Mouse (Mus musculus) bone marrow macrophage, adult 2 months (primary cell): ENCODE measurements around the gene Lss. TPM values are rescaled to one million over a fixed set of nuclear protein-coding genes. Genes with fewer than 3 reads are reported as not detected.

ENCODE experiments used
- H3K27ac ChIP-seq: 2 replicates; pipeline ENCODE4 v1.5.1; 2012; ENCODE audit warnings: low read depth, low read length; ENCODE audit not compliant: insufficient read depth
- H3K4me1 ChIP-seq: 2 replicates; pipeline ENCODE4 v1.6.1; 2012; ENCODE audit warnings: low read length; ENCODE audit not compliant: control insufficient read depth, insufficient read depth
- H3K4me3 ChIP-seq: 2 replicates; pipeline ENCODE4 v1.5.1; 2012; ENCODE audit warnings: mild to moderate bottlenecking, low read length, moderate library complexity; ENCODE audit not compliant: insufficient read depth
- CTCF ChIP-seq: IDR thresholded peaks from 2 replicates; pipeline ENCODE4 v1.5.1; 2012; ENCODE audit warnings: low read depth, mild to moderate bottlenecking, low read length, moderate library complexity
- POLR2A ChIP-seq: IDR thresholded peaks from 2 replicates; pipeline ENCODE4 v1.6.1; 2012; ENCODE audit warnings: mild to moderate bottlenecking, low read depth, low read length, borderline replicate concordance
- polyA plus RNA-seq: library from polyadenylated mRNA; stranded (reverse); fragments of >200 nt; gene quantifications from 2 replicates; pipeline ENCODE4 v1.2.4, GENCODE M21; 2012; ENCODE audit not compliant: missing spikeins, insufficient read depth, insufficient read length

Lss gene
- polyA plus RNA-seq, 1 experiment, result 11.0 TPM

DNA sequence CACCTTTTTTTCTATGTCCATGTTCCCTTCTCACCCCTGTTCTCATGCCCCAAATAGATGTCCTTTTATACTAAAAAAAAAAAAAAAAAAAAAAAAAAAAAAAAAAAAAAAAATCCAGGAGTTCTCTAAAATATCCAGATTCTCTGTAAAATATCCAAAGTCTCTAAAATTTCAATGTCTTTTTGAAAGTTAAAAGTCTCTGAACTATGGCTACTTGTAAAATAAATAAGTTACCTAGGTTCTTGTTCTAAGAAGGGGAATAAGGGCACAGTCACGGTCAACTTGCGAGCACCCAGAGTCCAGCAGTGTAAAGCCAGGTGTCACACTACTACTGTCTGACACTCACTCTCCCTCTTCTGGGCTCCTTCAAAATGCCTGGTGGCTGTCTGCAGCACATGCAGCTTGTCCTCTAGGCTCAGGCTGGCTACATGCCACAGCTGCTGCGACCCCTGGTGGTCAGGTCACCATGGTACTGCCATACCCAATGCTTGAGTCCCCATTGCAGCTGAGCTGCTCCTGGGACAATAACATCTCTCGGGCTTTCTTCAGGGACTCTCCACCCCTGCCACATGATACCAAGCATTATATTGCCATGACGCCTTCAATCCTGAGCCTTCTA is 18.3 kb upstream of the Lss start:
- H3K27ac ChIP-seq, result no peak overlapping the region
- H3K4me1 ChIP-seq, result peaks cover 6% of the 10 kb centered on the region
- H3K4me3 ChIP-seq, result no peak overlapping the region
- TF ChIP-seq POLR2A, result no peak
- TF ChIP-seq CTCF, result peak; percentile 64

DNA sequence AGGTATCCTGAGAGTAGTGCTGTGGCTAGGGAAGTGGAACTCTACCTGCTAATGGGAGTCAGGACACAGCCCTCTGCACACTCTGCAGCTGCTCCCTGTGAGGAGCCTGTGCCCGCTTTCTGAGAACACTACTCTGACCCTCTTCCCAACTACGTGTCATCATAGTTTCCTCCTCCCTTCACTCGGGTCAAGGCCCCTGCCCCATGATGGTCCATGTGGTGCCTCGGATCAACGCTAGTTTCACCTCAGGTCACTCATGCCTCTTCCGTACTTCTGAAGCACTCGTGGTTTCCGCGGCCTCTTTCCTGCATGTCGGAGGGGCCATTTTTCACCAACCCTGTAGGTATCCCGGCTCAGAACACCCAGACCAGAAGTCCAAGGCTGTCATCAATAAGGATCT is 466 bp upstream of the Lss start:
- Histone ChIP-seq H3K4me1 (peaks cover 13% of the 10 kb centered on the region; the same call in 1 of the 2 replicates), H3K4me3 (peak overlapping the region; percentile 75), H3K27ac (no peak overlapping the region)
- no peak for TF ChIP-seq CTCF
- no peak for TF ChIP-seq POLR2A

DNA sequence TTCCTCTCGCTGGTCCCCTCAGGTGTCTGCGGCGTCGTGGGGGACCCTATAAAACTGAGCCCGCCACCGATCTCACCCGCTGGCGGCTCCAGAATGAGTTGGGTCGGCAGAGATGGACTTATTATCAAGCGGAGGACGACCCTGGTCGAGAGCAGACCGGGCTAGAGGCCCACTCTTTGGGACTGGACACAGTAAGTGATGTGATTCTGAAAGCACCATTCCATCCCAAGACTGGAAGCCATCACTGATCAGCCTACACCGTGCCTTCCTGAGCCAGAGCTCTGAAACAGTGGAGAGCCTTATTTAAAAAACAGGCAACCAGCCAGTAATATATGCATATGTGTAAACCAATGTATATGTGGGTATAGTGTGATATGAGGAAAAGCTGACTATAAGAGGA is 440 bp downstream of the Lss start:
- Histone ChIP-seq H3K27ac (peak overlapping the region; percentile 56), H3K4me3 (peak overlapping the region; percentile 96), H3K4me1 (peaks cover 13% of the 10 kb centered on the region; the same call in 1 of the 2 replicates)
- TF ChIP-seq CTCF (no peak), POLR2A (no peak)

DNA sequence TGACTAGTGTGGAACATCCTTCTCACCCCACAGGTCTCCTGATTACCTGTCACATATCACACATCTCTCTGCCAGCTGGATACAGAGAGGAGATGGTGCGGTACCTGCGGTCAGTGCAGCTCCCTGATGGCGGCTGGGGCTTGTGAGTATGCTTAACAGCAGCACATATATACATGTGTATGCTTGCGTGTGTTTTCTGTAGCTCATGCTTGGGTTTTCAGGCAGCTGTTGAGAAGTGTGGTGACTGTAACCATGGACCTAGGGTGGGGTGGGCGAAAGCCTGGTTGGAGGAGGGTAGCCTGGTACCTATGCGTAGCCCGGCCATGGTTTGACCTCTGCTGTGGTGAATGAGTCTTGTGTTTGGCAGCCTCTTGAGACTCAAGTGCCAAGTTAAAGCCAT is 4.1 kb downstream of the Lss start:
- Histone ChIP-seq H3K27ac (no peak overlapping the region), H3K4me3 (no peak overlapping the region), H3K4me1 (peaks cover 11% of the 10 kb centered on the region; the same call in 1 of the 2 replicates)
- TF ChIP-seq CTCF (no peak), POLR2A (no peak)

DNA sequence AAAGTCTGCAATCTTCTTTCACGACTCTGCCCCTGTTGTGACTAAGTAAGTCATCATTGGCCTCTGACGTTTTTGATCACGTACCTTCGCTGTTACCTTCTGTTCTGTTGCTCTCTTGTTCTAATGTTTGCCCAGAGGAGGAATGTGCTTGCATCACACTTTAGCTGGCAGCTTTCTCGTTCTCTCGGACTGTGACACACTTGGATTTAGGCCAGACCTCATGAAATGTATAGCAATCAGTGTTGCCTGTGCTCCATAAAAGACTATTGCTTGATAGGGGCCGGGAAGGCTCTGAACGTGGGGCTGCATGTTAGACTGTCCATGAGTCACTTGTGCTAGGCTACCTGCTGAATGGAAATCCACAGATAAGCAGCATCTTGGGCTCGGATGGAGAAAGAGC is 6.2 kb downstream of the Lss start:
- H3K4me1 ChIP-seq, result peaks cover 12% of the 10 kb centered on the region
- no peak for TF ChIP-seq CTCF
- no peak for TF ChIP-seq POLR2A
- H3K27ac ChIP-seq, result no peak overlapping the region

DNA sequence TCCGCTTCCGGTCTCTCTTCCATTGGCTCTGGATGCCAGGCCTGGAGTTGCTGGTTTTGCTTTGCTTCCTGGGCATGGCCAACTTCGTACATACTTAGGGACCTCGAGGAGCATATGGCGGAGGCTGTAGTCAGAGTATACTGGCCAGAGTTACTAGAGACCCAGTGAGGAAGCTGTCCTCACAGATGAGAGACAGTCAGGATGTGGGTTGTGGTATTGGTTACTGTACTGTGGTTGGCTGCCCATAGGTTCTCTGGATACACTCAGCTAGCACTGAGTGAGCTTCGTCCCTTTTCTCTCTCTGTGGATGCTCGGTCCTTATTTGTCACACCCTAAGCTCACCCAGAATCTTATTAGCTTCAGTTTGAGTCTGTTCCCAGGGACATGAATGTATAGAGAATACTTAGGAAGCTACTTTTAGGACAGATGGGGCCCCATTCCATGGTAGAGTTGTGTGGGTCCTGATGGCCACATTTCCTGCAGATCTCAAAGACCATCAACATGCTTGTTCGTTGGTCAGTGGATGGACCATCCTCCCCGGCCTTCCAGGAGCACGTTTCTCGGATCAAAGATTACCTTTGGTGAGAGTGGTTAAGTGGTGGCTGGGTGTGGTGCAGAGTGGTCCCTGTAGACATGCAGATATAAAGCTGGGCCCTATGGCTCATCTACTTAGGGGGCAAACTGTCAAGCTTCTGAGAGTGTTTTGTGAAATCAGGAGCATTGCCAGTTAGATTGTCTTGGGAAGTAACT is 10.1 kb downstream of the Lss start:
- TF ChIP-seq CTCF (no peak), POLR2A (no peak)
- no peak overlapping the region for H3K27ac ChIP-seq
- no peak overlapping the region for H3K4me3 ChIP-seq
- H3K4me1 ChIP-seq, result peaks cover 11% of the 10 kb centered on the region

More for the DNA sequence above, 6.2 kb downstream of the Lss start:
- no peak overlapping the region for H3K4me3 ChIP-seq

DNA sequence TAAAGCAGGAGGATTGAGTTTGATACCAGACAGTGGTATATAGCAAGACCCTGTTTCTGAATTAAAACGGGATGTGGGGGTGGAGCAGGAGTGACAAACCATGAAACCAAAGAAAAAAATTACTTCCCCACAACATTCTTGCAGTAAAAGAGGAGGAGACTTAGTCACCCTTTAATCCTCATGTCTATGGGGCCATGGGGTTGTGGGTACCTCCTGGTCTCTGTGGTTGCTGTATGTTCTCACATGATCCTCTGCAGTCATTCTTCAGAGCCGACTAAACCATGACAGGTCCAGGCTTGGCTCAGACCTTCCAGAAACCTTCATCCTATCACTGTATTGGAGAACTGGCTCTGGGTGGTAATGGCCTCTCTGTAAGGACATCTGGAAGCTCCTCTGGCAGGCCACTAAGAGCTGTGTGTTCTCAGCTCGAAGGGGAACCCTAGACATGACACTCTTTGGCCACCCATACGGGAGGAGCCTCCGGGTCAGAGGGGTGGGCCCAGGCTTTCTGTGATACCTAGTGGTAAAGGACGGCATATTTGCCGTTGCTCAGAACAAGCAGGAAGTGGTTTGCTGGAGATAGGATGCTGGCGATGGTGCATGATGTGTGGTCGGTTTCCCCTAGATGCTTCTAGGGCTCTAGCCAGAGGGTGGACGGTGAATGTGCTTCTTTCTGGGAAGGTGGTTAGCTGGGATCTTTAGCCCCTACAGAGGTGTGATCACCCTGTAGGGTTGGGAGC is 11.4 kb downstream of the Lss start:
- Histone ChIP-seq H3K4me3 (no peak overlapping the region), H3K27ac (peak overlapping the region; percentile 32), H3K4me1 (peaks cover 11% of the 10 kb centered on the region)
- TF ChIP-seq CTCF (no peak), POLR2A (no peak)

DNA sequence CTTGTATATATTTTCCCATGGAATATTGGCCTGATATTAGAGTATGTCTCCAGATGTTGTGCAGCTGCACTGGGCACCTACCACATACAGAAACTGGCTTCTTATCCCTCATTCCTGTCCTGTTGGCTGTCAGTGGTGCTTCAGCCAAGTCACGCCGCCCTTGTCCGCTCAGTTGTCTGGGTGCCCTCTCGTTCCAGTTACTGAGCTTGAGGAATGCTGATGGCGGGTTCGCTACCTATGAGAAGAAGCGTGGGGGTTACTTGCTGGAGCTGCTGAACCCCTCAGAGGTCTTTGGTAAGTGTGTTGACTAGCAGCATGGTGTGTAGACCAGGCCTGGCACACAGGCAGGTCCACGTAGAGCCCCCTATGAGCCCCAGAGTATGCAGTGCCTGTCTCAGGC is 15.2 kb downstream of the Lss start:
- Histone ChIP-seq H3K4me3 (no peak overlapping the region), H3K27ac (no peak overlapping the region), H3K4me1 (peaks cover 11% of the 10 kb centered on the region)
- no peak for TF ChIP-seq POLR2A
- TF ChIP-seq CTCF, result no peak

DNA sequence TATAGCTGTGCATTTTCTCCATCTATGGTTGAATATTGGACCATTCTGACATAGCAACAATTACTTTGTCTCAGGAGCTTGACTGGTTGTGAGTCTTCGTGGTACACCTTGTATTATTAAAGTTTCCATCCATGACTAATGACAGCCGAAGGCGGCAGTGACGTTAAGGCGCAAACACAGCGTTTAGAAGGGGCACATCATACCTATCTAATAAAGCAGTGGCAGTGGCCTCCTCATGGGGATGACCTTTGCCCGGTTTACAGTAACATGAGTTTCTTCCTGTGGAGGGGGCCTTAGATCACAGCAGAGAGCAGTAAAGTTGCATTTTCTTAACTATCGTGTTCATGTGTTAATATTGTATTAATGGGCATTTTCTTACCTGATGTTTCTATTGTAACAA is 16.8 kb downstream of the Lss start:
- H3K27ac ChIP-seq, result no peak overlapping the region
- H3K4me3 ChIP-seq, result no peak overlapping the region
- TF ChIP-seq POLR2A (no peak), CTCF (no peak)
- no peaks in the 10 kb centered on the region; the same call in 1 of the 2 replicates for H3K4me1 ChIP-seq

DNA sequence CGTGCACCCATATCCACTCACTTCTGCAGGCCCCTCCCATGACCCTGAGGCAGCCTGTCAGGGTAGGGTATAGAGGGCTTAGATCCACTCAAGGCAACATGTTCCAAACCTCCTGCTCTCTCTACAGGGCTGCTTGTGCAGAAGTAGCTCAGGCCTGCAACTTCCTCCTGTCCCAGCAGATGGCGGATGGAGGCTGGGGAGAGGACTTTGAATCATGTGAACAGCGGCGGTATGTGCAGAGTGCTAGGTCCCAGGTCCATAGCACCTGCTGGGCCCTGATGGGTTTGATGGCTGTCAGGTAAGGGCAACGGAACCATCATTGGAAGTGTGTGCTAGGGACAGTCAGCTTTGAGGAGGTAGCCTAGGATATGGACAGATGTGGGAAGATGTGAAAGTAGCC is 19.1 kb downstream of the Lss start:
- no peak overlapping the region for H3K4me3 ChIP-seq
- TF ChIP-seq CTCF, result no peak
- no peak for TF ChIP-seq POLR2A
- H3K27ac ChIP-seq, result no peak overlapping the region
- H3K4me1 ChIP-seq, result no peaks in the 10 kb centered on the region
